Mouse (Mus musculus) CH12.LX (cell line): Measurements from ENCODE around the gene Fgd6.

Experiments used
- CHD1 ChIP-seq: IDR thresholded peaks from 2 replicates; pipeline ENCODE4 v1.6.1; 2012; ENCODE audit warnings: low read depth, low read length, improper control_type of control experiment, inconsistent platforms
- CTCF ChIP-seq, 2 experiments: IDR thresholded peaks in 1 of 2; conservative IDR thresholded peaks in 1 of 2; 2 replicates each; pipeline ENCODE4 v1.5.1; 2011 to 2012; ENCODE audit warnings: low read depth in 2 of 2, low read length in 2 of 2, improper control_type of control experiment in 1 of 2, inconsistent platforms in 1 of 2, mild to moderate bottlenecking in 1 of 2, moderate library complexity in 1 of 2
- EP300 ChIP-seq: IDR thresholded peaks from 2 replicates; pipeline ENCODE4 v1.6.1; 2011; ENCODE audit warnings: low read length, improper control_type of control experiment
- ETS1 ChIP-seq: conservative IDR thresholded peaks from 2 replicates; pipeline ENCODE4 v1.6.1; 2012; ENCODE audit warnings: low read depth, mild to moderate bottlenecking, inconsistent platforms, low read length, improper control_type of control experiment, moderate library complexity
- KAT2A ChIP-seq: IDR thresholded peaks from 2 replicates; pipeline ENCODE4 v1.6.1; 2012; ENCODE audit warnings: low read length, improper control_type of control experiment, inconsistent platforms; ENCODE audit not compliant: insufficient replicate concordance
- MAX ChIP-seq: IDR thresholded peaks from 2 replicates; pipeline ENCODE4 v1.6.1; 2011; ENCODE audit warnings: low read length, improper control_type of control experiment
- MEF2A ChIP-seq: IDR thresholded peaks from 2 replicates; pipeline ENCODE4 v1.6.1; 2014; ENCODE audit warnings: low read depth, mild to moderate bottlenecking, inconsistent platforms, low read length, improper control_type of control experiment, borderline replicate concordance
- POLR2A ChIP-seq: IDR thresholded peaks from 2 replicates; pipeline ENCODE4 v1.6.1; 2011; ENCODE audit warnings: low read depth, mild to moderate bottlenecking, improper control_type of control experiment, low read length
- RAD21 ChIP-seq: IDR thresholded peaks from 2 replicates; pipeline ENCODE4 v1.6.1; 2011; ENCODE audit warnings: low read depth, mild to moderate bottlenecking, low read length, improper control_type of control experiment, moderate library complexity
- UBTF ChIP-seq: IDR thresholded peaks from 2 replicates; pipeline ENCODE4 v1.6.1; 2012; ENCODE audit warnings: low read depth, mild to moderate bottlenecking, inconsistent platforms, low read length, improper control_type of control experiment, moderate library complexity
- ZC3H11A ChIP-seq: IDR thresholded peaks from 2 replicates; pipeline ENCODE4 v1.6.1; 2012; ENCODE audit warnings: low read depth, mild to moderate bottlenecking, inconsistent platforms, low read length, improper control_type of control experiment
- ZMIZ1 ChIP-seq: IDR thresholded peaks from 2 replicates; pipeline ENCODE4 v1.6.1; 2012; ENCODE audit warnings: low read depth, mild to moderate bottlenecking, inconsistent platforms, low read length, improper control_type of control experiment

DNA sequence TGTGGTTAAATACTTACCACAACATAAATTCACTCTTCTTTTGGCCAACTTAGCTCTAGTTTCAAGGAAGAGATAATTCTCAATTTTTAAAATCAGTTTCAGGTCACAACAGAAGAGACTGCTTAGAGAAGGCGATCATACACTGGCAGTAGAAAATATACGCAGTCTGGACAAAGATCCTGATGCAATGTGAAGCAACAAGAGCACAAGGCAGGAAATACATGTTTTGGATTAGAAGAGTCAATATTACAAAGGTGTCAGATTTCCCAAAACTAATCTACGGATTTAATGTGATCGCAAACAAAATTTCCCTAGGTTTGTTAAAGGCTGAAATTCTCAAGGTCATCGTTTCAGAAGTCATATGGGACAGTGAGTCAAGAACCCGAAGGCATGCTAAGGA, 4.6 kb upstream of the Fgd6 start:
- TF ChIP-seq POLR2A: no peak
- no peak for TF ChIP-seq CHD1
- TF ChIP-seq CTCF (conservative IDR thresholded peaks at IDR 0.05 in 1 of 2, IDR thresholded peaks at IDR 0.05 in 1 of 2; ENCODE audit: low read depth in 2 of 2, low read length in 2 of 2): no peak
- no peak for TF ChIP-seq ETS1
- TF ChIP-seq ZMIZ1: no peak
- no peak for TF ChIP-seq MAX
- no peak for TF ChIP-seq KAT2A
- no peak for TF ChIP-seq EP300
- TF ChIP-seq MEF2A: no peak
- no peak for TF ChIP-seq UBTF
- no peak for TF ChIP-seq ZC3H11A
- no peak for TF ChIP-seq RAD21
